Mouse (Mus musculus) monocyte, adult 2 months (primary cell): ENCODE measurements around the gene Mms22l.
"Not testable (repeated sequence)": the region's sequence is repeated elsewhere in the genome, so short reads cannot be mapped to it uniquely, and the experiment has no call there.

Experiments
- DNase-seq, 2 experiments: peaks; one replicate each; pipeline ENCODE4 v3.0.0; 2022; ENCODE audit warnings: low spot score in 2 of 2, low read depth in 1 of 2

Gene Mms22l

GRCm38 (mm10) chr4:24496116-24496952 lies at the start of gene Mms22l:
Gene Mms22l, plus strand, starts transcription at chr4:24496451.
- peak; percentile 52 to 81 for DNase-seq

- DNase-seq, result not testable (repeated sequence)
These were observed 12.2 kb upstream of the Mms22l start for GRCm38 (mm10) chr4:24484046-24484445.

- no peak for DNase-seq
These were observed 685 bp downstream of the Mms22l start for GRCm38 (mm10) chr4:24496953-24497319.

GRCm38 (mm10) chr4:24509195-24509594 lies 12.9 kb downstream of the Mms22l start:
- DNase-seq, result no peak

- DNase-seq, result no peak
These were observed 40.7 kb downstream of the Mms22l start for GRCm38 (mm10) chr4:24536989-24537388.

- no peak for DNase-seq
These were observed 47.2 kb downstream of the Mms22l start for GRCm38 (mm10) chr4:24543421-24543820.

GRCm38 (mm10) chr4:24544677-24545151 lies 48.5 kb downstream of the Mms22l start:
- no peak for DNase-seq

- DNase-seq, result no peak
These were observed 60.0 kb downstream of the Mms22l start for GRCm38 (mm10) chr4:24556116-24556820.

GRCm38 (mm10) chr4:24557149-24557548 lies 60.9 kb downstream of the Mms22l start:
- no peak for DNase-seq

GRCm38 (mm10) chr4:24568026-24568425 lies 71.8 kb downstream of the Mms22l start:
- peak in 1 of 2 experiments; percentile 1 for DNase-seq

- no peak for DNase-seq
These were observed 72.8 kb downstream of the Mms22l start for GRCm38 (mm10) chr4:24568989-24569556.

- peak; percentile 3 to 19 for DNase-seq
These were observed 78.0 kb downstream of the Mms22l start for GRCm38 (mm10) chr4:24574276-24574675.

GRCm38 (mm10) chr4:24577594-24577993 lies 81.3 kb downstream of the Mms22l start:
- DNase-seq, result no peak

- DNase-seq, result no peak
These were observed 86.0 kb downstream of the Mms22l start for GRCm38 (mm10) chr4:24582295-24582694.

GRCm38 (mm10) chr4:24583997-24584396 lies 87.7 kb downstream of the Mms22l start:
- DNase-seq, result no peak

- no peak for DNase-seq
These were observed 98.6 kb downstream of the Mms22l start for GRCm38 (mm10) chr4:24594824-24595223.

GRCm38 (mm10) chr4:24596942-24597611 lies 100.8 kb downstream of the Mms22l start:
- DNase-seq, result no peak

GRCm38 (mm10) chr4:24598637-24599036 lies 102.4 kb downstream of the Mms22l start:
- DNase-seq, result no peak

GRCm38 (mm10) chr4:24601711-24602110 lies 105.5 kb downstream of the Mms22l start:
- DNase-seq, result no peak

GRCm38 (mm10) chr4:24609085-24609484 lies 112.8 kb downstream of the Mms22l start:
- no peak for DNase-seq

- DNase-seq, result no peak
These were observed 113.3 kb downstream of the Mms22l start for GRCm38 (mm10) chr4:24609564-24609963.
